Mouse (Mus musculus): Measurements from ENCODE around the gene Nlrc4. TPM values are rescaled to one million over a fixed set of nuclear protein-coding genes. Genes with fewer than 3 reads are reported as not detected.
A peak's percentile ranks its signal among the peaks of the same experiment; 100 is the strongest.
"Not testable (repeated sequence)": the region's sequence is repeated elsewhere in the genome, so short reads cannot be mapped to it uniquely, and the experiment has no call there.

The Nlrc4 gene
- under 1 TPM; 0.19 to 0.35 TPM for total RNA-seq (2021)
- long read RNA-seq, experiment 1, result 0 reads
- long read RNA-seq, experiment 2, result 0 reads

DNA sequence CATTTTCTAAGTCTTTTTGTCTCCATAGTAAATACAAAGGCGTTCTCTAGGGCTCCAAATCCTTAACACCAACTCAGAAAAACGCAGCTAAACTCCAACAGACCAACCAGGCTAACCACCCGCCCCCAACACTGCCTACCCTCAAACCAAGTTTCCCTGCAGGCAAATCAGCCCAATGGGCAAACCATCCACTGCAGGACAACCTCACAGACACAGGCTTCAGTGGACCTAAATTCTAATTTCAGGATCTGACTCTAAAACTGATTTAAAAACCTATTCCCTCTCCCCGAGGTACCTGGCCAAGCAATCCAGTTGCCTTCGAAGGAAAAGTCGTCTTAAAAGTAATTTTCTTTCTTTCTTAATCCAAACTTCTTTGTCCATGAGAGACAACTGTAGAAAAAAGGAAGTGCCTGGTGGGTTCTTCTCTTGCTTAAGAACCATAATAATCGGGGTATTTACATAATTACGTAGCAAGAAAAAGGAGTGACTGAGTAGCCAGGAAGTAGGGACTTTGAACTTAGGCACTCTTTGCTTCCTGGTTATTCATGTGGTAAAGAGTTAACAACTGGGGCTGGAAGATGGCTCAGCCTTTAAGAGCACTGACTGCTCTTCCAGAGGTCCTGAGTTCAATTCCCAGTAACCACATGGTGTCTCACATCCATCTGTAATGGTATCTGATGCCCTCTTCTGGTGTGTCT lies at the start of gene Nlrc4:
TSS of gene Nlrc4 (minus strand) at position 432 of the 698 bp plus-strand sequence.
- no peak for DNase-seq (ENCODE audit: low spot score in 2 of 2)

DNA sequence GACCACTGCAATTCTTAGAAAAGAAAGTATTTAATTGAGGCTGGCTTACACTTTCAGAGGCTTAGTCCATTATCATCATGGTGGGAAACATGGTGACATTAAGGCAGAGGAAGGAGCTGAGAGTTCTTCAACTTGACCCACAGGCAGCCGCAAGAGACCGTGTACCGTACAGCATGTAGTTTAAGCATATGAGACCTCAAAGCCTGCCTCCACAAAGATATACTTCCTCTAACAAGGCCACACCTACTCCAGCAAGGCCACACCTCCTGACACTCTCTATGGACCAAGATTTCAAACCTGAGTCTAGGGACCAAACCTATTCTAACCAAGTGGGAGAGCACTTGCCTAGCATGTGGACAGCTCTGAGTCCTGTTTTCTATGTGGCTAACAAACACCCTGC lies 49.7 kb upstream of the Nlrc4 start:
- DNase-seq (ENCODE audit: low spot score in 2 of 2), result no peak

DNA sequence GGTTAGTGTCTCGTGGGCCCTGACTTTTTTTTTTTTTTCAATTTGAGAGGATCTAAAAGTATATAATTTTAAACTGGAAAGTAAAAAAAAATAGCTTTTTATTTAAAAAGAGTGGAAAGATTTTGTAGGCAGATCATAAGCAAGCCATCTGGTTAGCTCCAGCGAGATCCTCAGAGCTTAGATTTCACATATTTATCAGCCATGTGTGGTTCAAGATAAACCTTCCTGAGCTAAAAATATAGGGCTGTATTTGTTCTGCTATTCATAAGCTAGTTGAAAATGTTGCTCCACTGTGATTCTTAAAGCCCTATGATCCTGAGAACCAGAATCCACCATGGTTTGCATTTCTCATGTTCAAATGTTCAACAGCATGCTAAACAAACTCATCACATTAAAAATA lies 49.0 kb upstream of the Nlrc4 start:
- DNase-seq (ENCODE audit: low spot score in 2 of 2), result no peak

DNA sequence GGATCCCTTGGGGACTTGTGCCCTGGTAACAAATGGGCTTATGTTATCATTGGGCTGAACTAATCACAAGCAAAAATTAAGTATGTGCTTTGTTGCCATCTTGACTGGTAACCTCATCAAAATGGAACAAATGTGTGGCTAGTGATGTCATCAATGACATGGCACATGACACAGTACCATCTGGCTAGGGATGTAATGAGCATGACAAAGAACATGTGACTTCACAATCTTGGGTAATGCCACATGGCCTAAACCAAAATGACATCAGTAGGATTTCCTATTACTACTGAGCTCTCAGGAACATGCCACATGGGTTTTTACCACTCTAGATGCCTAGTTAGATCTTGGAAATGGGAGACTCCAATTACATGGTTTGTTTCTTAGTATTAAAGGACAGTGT lies 42.1 kb upstream of the Nlrc4 start:
- DNase-seq (ENCODE audit: low spot score in 2 of 2), result no peak

DNA sequence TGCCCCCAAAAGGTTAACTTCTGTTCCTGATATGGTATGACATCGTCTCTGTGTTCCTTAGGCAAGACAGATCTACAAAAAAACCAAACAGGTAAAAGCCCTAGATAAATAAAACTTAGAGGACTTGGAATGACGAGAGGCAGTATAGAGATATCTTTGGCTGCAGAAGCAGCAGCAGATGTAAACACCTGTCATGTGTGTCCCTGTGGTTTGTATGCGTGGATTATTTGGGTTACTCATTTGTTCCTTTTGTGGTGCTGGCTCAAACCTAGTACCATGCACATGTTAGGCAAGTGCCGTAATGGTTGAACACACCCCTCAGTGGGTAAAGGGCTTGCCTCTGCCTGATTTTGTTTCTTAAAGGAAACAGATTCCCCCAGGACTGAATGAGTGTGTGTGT lies 41.3 kb upstream of the Nlrc4 start:
- DNase-seq (ENCODE audit: low spot score in 2 of 2), result no peak

DNA sequence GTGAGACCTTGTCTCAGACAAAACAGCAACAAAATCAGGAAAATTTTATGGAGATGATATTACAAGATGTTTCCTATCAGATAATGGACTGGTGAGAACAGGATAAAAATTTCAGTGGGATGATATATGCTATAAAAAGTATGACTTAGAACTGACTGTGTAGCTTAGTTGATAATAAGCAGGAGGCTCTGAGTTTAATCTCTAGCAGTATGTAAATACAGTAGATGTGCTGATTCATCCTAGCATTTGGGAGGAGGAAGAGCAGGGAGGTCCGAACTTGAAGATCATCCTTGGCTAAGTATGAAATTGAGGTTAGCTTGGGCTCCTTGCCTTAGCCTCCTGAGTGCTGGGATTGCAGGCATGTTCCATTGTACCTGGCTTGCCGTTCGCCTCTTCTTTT lies 32.6 kb upstream of the Nlrc4 start:
- no peak for DNase-seq (ENCODE audit: low spot score in 2 of 2)

DNA sequence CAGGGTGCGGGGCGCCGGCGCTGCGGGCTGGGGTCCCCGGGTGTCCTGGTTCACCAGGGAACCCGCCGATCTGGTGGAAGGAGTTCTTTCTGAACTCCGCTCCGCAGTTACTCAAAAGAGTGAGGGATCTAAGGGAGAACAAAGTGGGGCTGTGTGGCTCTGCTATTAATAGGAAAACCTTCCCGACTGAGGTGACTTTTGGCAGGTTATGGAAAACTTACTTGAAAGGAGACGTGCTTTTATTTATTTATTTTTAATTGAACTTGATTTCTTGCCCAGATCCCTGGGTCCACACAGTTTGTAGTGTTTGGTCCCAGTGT lies 30.9 kb upstream of the Nlrc4 start:
- DNase-seq (ENCODE audit: low spot score in 2 of 2), result no peak

DNA sequence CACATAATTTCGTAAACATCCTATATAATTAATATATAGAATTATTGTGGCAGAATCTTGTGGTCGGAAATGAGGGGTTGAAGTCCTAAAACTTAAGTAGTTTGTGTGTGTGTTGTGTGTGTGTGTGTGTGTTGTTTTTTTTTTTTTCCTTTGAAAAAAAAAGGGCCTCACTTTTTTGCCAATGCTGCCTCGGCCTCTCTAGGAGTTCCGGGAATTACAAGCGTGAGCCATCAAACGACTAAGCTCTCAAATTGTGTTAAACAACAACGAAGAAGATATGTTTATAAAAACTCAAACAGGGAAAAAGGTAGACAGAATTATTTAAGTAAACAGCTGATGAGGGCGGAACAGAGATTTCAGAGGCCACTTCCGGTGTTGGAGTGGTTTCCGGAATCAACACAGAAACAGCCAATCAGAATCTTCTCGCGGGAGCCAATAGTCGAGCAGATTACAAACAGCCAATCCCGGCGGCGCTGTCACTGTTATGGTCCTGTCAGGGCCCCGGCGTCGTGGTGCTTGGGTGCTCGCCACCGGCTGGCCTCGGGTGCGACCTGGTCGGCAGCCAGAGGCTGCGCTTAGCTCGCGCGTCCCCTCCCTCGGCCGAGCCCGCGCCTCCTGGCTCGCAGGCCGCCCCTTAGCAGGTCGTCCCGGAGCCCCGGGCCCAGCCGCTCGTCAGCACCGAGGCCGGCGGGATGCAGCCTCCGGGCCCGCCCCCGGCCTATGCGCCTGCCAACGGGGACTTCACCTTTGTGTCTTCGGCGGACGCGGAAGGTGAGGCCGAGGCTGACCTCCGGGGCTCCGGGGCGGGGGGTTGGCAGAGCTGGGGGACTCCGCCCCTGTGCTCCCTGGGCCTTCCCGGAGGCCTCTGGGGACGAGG lies 30.3 kb upstream of the Nlrc4 start, which contains the start of gene Yipf4:
TSS of gene Yipf4 (plus strand) at position 470 of the 877 bp plus-strand sequence.
- DNase-seq (ENCODE audit: low spot score in 2 of 2), result peak; percentile 97 to 98

DNA sequence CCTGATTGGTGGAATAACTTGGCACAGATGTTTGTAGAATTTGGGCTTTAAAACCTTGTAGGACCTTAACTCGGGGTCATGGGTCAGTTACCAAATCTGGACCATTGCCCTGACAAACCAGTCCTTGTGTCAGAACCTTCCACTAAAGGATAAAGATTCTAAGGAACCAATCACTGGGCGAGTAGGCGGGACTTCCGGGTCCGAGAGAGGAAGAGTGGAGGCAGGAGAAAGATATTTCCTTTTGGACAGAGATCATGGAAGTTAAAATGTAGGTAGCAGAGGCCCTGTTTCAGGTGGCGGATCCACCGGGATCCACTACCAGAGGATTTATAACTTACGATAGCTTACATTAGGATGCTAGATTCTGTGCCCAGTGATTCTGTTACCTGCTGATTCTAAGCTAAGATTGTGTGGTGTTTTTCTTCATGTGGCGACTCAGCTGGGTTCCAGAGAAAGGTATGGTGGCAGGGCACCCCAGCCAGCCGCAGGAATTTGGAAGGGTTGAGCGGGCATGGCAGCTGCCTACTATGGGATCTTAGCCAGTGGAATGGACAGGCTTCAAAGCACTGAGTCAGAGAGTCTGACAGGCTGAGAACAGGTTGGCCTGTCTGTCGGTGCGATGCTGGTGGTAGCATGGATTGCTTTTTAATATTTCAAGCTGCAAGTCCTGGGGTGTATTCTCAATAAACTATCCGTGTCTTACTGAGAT lies 21.6 kb upstream of the Nlrc4 start:
- DNase-seq (ENCODE audit: low spot score in 2 of 2), result no peak

DNA sequence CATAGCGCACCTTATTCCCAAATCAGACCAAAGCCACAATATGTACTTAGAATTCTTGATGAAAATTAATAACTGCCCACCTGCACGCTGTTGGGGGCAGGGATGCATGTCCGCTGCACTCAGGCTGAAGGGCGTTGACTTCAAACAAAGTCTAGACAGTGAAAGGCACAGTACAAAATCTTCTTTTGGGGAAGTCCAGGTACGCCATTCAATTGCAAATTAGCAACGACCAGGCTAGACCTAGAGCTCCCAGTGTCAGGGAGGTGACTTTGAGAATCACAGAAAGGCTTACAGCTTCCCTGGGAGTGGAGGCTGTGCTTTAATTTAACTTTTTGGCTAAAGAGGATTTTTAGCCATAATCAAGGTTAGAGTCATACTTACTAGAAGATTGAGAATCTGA lies 11.2 kb upstream of the Nlrc4 start:
- DNase-seq (ENCODE audit: low spot score in 2 of 2), result not testable (repeated sequence)

DNA sequence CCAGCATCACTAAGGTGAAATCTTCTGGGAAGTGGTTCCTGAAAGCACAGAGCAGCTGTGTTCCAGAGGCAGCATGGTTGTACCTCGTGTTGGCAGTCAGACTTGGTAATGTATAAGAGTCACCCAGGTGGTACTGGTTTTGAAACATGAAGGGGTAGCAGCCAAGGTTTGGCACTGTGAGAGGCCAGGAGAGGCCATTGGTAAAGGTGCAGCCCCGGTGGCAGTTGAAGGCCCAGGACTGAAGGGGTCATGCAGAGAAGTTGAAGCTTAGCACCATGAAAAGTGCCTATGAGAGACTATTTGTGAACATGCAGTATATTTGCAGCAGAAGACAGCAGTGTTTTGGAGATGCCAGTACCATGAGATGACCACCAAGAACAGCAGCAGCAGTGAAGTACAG lies 9.0 kb upstream of the Nlrc4 start:
- not testable (repeated sequence) for DNase-seq (ENCODE audit: low spot score in 2 of 2)

DNA sequence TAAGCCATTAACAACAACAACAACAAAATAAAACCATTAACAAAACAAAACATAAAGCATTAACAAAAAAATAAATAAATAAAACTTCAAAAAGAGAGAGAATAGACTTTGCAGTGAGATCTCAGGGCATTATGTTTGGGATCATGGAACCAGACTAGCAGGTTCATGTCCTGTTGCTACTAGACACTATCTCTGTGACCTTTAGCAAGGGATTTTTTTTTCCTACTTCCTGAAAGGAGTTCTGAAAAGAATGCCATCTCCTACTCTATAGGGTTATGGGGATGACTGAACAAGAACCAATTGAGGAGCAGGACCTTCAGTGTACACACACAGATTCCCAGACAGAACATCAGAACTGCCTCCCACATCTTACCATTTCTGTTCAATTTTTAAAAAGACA lies 4.6 kb upstream of the Nlrc4 start:
- no peak for DNase-seq (ENCODE audit: low spot score in 2 of 2)

DNA sequence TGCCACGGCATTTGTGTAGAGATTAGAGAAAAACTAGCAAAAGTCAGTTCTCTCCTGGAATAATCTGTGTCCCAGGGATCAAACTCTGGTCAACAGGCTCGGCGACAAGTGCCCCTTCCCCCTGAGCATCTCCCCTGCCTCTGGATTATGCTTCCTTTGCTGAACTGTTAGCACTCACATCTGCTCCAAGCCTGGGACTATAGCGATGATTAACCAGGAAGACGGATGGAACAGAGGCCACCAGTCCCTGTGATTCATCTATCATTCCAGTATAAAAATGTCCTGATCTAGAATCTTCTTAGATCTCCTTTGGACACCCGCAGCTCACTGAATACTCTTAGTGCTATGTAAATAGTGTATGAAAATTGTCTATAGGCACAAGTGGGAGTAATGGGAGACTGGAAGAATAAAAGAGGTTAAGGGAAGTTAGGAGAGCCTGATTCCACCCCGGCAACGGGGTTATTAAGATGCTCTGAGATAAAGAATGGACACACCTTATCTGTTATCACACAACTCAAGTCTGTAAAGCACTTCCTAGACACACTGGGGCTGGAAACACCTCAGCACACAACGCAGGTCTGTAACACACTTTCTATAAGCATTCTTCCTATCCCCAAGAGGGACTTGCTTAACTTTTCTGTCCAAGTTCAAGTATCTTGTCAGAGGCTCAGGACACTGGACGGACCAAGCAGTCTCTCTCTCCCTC lies 817 bp downstream of the Nlrc4 start:
- no peak for DNase-seq (ENCODE audit: low spot score in 2 of 2)

DNA sequence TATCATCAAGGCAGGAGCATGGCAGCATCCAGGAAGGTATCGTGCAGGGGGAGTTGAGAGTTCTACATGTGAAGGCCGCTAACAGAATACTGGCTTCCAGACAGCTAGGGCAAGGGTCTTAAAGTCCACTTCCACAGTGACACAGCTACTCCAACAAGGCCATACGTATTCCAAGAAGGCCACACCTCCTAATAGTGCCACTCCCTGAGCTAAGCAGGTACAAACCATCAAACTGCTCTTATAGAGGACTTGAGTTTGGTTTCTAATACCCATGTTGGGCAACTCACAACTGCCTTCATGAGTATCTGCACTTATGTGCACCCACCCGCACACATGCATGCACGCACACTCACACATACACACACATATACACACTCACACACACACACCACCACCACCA lies 2.1 kb downstream of the Nlrc4 start:
- no peak for DNase-seq (ENCODE audit: low spot score in 2 of 2)

DNA sequence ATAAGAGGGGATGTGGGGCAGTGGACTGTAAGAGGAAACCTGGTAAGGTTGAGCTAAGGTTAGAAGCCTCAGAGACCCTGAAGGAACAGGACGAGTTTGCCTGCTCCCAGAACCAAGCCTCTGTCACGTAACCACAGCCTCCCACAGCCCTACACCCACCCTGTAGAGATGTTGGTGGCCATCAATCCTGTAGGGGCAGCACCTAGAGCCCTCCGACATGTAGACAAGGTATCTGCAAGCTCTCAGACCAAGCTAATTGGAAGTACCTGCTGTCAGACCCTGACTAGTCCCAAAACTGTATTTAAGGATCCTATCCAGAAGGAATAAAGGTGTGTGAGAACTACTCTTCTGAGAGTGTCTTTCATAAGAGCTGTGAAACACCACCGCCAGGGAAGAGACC lies 3.5 kb downstream of the Nlrc4 start:
- DNase-seq (ENCODE audit: low spot score in 2 of 2), result no peak

DNA sequence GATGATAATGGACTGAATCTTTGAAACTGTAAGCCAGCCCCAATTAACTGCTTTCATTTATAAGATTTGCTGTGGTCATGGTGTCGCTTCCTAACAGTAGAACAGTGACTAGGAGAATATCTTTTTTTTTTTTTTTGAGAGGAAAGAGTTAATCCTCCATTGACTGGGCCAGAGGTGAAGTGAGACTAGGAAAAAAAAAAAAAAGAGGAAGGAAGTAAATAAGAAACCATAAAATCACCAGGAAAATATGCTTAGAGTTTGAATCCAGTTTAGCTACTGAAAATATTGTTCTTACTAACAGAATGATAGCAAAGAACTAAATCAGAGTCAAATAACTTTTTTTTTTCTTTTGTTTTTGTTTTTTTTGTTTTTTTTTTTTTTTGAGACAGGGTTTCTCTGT lies 4.3 kb downstream of the Nlrc4 start:
- DNase-seq (ENCODE audit: low spot score in 2 of 2), result no peak

DNA sequence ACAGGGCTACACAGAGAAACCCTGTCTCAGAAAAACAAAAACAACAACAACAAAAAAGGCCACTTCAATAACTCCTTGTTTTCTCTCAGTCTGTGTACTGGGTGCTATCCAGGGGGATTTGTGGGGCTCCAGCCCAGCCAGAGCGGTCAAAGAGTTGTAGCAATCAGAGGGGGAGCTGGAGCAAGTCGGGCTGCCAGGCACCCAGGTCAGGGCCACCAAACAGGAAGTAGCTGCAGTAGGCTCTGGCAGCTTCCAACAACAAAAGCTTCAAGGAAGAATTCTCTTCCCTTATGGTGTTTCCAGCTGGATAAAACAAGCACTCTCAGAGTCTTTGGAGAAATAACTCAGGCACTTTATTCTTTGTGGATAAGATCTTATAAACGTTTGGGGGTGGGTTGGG lies 5.0 kb downstream of the Nlrc4 start:
- no peak for DNase-seq (ENCODE audit: low spot score in 2 of 2)

DNA sequence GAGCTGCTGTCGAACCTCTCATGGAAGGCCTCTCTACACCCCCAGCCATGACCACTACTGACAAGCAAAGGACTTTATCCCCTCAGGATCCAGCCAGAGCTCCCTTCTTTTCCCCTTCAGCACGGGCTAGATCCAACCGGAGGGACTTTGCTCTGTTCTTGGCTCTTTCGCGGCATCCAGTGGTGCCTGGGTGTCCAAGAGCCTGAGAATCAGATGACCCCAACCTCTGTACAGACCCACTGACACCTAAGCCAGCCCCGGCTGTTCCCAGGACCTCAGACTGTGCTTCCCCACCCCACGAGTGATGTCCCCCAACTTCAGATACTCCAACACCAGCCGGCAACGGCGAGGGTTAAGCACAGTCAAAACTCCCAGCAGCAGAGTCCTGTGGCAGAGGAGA lies 9.2 kb downstream of the Nlrc4 start:
- DNase-seq (ENCODE audit: low spot score in 2 of 2), result no peak

DNA sequence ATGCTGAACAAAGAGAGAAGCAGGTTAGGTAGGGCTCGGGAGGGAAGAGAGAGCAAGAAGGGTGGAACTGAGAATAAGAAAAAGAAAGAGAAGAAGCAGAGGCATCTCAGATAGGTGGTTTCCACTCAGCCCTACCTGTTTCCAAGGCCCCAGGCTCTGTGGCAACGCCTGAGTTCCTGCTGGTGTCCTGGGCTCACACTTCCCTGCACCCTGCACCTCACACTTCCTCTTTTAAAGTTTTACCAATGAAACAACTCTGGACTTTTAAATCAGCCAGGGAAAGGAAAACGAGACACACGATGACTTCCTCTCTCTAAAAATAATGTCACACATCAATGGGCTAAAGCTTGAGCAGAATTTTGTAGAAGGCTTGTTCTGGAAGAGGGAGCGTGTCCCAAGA lies 18.5 kb downstream of the Nlrc4 start:
- no peak for DNase-seq (ENCODE audit: low spot score in 2 of 2)

DNA sequence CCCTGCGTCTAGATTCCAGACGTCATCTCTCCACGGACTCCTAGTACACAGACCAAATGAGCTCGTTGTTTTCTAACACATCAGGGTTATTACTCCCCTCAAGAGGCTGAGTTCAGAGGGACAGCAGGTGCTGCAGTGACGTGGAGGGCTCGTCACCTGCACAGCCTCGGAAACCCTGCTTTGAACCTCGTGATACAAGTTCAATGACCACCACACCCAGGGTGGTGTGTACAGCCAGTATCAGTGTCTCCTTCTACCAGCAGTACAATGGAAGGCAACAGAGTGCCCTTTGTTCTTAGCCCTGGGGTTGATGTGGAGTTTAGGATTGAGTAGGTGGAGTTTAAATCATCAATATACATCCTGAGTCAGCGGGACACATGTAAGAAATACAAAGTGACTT lies 21.2 kb downstream of the Nlrc4 start:
- DNase-seq (ENCODE audit: low spot score in 2 of 2), result no peak

DNA sequence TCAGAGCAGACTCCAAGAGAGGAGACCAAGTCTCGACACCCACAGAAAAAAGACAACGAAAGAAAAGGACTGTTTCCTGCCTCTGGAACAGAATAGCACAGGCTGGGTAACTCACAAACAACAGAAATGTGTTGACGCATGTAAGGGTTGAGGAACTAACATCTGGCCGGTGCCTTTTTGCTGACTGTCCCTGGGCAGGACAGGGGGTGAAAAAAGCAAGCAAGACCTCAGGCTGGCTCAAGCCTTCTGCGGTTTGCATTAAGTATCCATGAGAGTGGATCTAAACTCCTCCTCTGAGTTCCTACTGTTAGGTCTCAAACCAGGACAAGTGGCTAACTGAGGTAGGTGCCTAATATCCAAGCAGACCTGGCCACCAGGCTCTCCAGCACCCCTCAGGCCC lies 26.3 kb downstream of the Nlrc4 start:
- DNase-seq (ENCODE audit: low spot score in 2 of 2), result no peak

Measured in left cerebral cortex, adult 18-20 months (tissue).